26 mouse cellular contexts compared by ENCODE assay signal in the genomic region with DNA sequence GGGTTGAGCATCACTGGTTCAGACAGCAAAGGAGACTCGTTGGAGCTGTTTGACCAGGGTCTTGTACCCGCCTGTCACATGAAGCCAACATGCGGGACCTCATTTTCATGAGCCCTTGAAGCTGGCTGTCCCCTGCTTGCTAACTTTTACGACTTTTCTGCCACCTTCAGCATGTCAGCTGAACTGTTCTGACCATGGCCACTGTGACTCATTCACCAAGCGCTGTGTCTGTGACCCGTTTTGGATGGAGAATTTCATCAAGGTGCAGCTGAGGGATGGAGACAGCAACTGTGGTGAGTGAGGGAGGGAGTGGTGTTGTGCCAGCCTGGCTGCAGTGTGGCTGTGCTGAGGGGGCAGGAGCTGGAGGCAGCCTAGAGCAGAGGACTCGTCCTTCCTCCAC.
A peak's percentile ranks its signal among the peaks of the same experiment; 100 is the strongest.
DNase-seq lines count a peak whose midpoint lies in the region; TF ChIP-seq lines count a peak whose summit lies in the region.
"Had no signal": no experiment of that assay in that cellular context is flagged by ENCODE, and none has a peak within 500 bp of the region (broad histone marks: within the 10 kb centered on the region; RNA-seq: fewer than 3 reads in every experiment).

No protein-coding gene starts in this region.

- H3ac ChIP-seq in C2C12 (ENCODE audit: control insufficient read depth, insufficient read length, low read depth): no peak overlapping the region

- H3K36me3 ChIP-seq in C2C12 (ENCODE audit: control insufficient read depth, insufficient read depth): peaks cover 21% of the 10 kb centered on the region

- no peaks in the 10 kb centered on the region for H3K79me3 ChIP-seq in C2C12 (ENCODE audit: low read depth)

- H3K27me3 ChIP-seq in C2C12 (ENCODE audit: control insufficient read depth, insufficient read depth, insufficient read length): no peaks in the 10 kb centered on the region
- H3K27me3 ChIP-seq: CH12.LX; heart, embryonic 13.5 days; limb, embryonic 13.5 days; midbrain, embryonic 12.5 days; neural tube, embryonic 15.5 days had no signal

- H3K4me3 ChIP-seq in layer of hippocampus, adult 2 months: no peak overlapping the region
- H3K4me3 ChIP-seq in C2C12 (ENCODE audit: insufficient read depth, poor library complexity, severe bottlenecking): no peak overlapping the region
- H3K4me3 ChIP-seq: forebrain, embryonic 10.5 days; heart, embryonic 13.5 days; limb, embryonic 13.5 days; midbrain, embryonic 12.5 days; neural tube, embryonic 15.5 days had no signal

- 0 out of 2 replicates have a peak, but pooled peaks have one; percentile 6 for TF ChIP-seq CTCF in layer of hippocampus, adult 2 months (conservative IDR thresholded peaks at IDR 0.05)
- TF ChIP-seq CTCF in C2C12 (IDR thresholded peaks at IDR 0.05; ENCODE audit: control insufficient read depth, insufficient read depth, insufficient read length): no peak

- DNase-seq in adrenal gland, postnatal 14 days: peak; percentile 43
- DNase-seq in adrenal gland, adult 18-20 months (ENCODE audit: low spot score in 2 of 2): no peak
- no peak for DNase-seq in layer of hippocampus, adult 2 months (ENCODE audit: low spot score in 2 of 2)
- no peak for DNase-seq in layer of hippocampus, adult 8-10 months (ENCODE audit: low spot score in 2 of 2)
- peak; percentile 70 for DNase-seq in brain, adult 2 months (ENCODE audit: low read depth, low spot score)
- no peak for DNase-seq in layer of hippocampus, adult 11-12 months (ENCODE audit: low spot score)
- DNase-seq: B cell, adult 2 months; cerebellum, adult 8-10 months; cerebellum, postnatal 25 days; gastrocnemius, postnatal 10 days; heart, postnatal 10 days; kidney, adult 8-10 months; kidney, postnatal 4 days; lung, postnatal 36 days; retina, postnatal 1 day; right cerebral cortex, postnatal 25 days; spleen, adult 18-20 months; thymus, postnatal 14 days had no signal

- no peaks in the 10 kb centered on the region for H3K79me2 ChIP-seq in C2C12 (ENCODE audit: control insufficient read depth, insufficient read depth)

- peak overlapping the region; percentile 63; the same call in 1 of the 2 replicates for H3K27ac ChIP-seq in layer of hippocampus, adult 2 months
- H3K27ac ChIP-seq: forebrain, embryonic 10.5 days; heart, embryonic 13.5 days; kidney, postnatal 0 days; limb, embryonic 13.5 days; neural tube, embryonic 15.5 days had no signal

TF ChIP-seq in C2C12, 6 proteins besides CTCF, POLR2A, EP300 and RAD21:
- TF ChIP-seq MAX (IDR thresholded peaks at IDR 0.05) (peak; percentile 11), FOSL1 (IDR thresholded peaks at IDR 0.05; ENCODE audit: insufficient read depth, low read length, poor library complexity, severe bottlenecking) (no peak), MYOD1 (IDR thresholded peaks at IDR 0.05; ENCODE audit: control insufficient read depth, insufficient read length, low read depth) (peak; percentile 38)

Comparison
In these comparisons a context has a peak if more than half of its experiments do, and no peak if none do; other contexts are left out.
1. DNase-seq: peak in adrenal gland, postnatal 14 days (single experiment) and brain, adult 2 months (single experiment); none in adrenal gland, adult 18-20 months (0 of 2), layer of hippocampus, adult 2 months (0 of 2), layer of hippocampus, adult 8-10 months (0 of 2) and layer of hippocampus, adult 11-12 months (single experiment).